Mouse (Mus musculus): Measurements from ENCODE around the gene Ndrg2.
"Not testable (repeated sequence)": the region's sequence is repeated elsewhere in the genome, so short reads cannot be mapped to it uniquely, and the experiment has no call there.

The Ndrg2 gene

DNA sequence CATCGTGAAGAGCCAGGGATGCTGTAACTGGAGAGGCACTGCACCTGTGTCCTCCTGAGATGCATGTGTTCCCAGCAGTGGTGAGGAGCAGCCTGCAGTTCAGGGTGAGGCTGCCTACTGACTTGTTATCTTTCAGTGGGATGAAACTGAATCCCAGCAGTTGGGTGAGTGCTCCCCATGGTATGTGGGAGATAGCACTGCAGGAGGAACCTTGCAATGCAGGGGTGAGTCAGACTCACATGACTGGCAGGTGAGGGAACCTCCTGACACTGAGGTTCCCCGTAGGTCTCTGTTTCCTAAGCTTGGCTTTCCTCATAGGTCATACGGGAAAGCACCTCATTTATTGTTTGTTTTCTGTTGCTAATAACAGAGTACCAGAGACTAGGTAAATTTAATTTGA is 36.4 kb downstream of the Ndrg2 start:
- no peak for DNase-seq (ENCODE audit: low spot score in 2 of 2)

- DNase-seq (ENCODE audit: low spot score in 2 of 2): no peak
Observed at GRCm38 (mm10) chr14:51871741-51872140, 42.2 kb downstream of the Ndrg2 start.

DNA sequence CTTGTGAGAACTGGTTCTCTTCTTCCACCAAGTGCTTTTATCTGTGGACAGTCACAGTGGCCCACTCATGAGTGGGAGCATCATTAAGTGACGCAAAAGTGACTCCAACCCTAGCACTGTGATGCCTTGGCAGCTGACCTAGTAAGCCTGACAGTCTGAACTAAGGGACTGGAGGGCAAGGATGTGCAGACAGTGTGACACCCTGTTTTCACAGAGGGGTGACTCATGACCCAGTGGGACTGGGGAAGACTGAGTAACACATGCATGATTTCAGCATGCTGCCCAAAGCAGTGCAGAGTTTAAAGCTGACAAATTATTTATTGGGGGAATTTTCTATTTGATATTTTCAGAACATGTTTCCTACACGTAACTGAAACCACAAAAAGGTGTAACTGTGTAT is 43.2 kb downstream of the Ndrg2 start:
- DNase-seq (ENCODE audit: low spot score in 2 of 2): no peak

- not testable (repeated sequence) for DNase-seq (ENCODE audit: low spot score in 2 of 2)
Observed at GRCm38 (mm10) chr14:51863603-51864002, 50.4 kb downstream of the Ndrg2 start.

- DNase-seq (ENCODE audit: low spot score in 2 of 2): not testable (repeated sequence)
Observed at GRCm38 (mm10) chr14:51855280-51855679, 58.7 kb downstream of the Ndrg2 start.

Data from urinary bladder, adult 18-20 months (tissue).